Mouse (Mus musculus) heart, postnatal 0 days (tissue): ENCODE data around the gene D230025D16Rik.

Experiments
- CTCF ChIP-seq: IDR thresholded peaks from 2 replicates; pipeline ENCODE4 v1.5.1; 2016; ENCODE audit warnings: antibody characterized with exemption, control low read depth, low read depth
- EP300 ChIP-seq: IDR thresholded peaks from 2 replicates; pipeline ENCODE4 v1.6.1; 2016; ENCODE audit warnings: antibody characterized with exemption, low read depth

DNA sequence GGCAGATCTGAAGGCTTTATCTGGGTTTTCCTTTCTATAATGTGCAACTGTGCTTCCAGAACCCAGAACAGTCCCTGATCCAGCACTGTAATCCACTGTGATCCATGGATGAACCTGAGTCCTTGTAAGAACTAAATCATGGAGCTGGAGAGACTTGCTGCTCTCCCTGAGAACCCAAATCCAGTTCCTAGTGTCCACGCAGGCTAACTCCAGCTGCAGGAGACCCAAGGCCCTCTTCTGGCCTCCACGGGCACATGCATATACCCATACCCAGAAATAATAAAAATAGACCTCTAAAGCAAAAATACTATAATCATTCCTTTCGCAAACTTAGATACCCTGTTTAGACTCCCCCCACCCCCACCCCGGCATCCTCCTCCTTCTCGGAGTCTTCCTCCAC lies 63.3 kb downstream of the D230025D16Rik start:
- peak; percentile 1 for TF ChIP-seq CTCF
- no peak for TF ChIP-seq EP300
